Mouse (Mus musculus) embryonic fibroblast, embryonic 13.5 days (primary cell): ENCODE results near the gene Tgfbrap1.

Experiments used
- CTCF ChIP-seq: IDR thresholded peaks from 2 replicates; pipeline ENCODE4 v1.5.1; 2011; ENCODE audit warnings: mild to moderate bottlenecking, control low read depth, low read length, moderate library complexity, borderline replicate concordance; ENCODE audit not compliant: insufficient read depth
- POLR2A ChIP-seq: IDR thresholded peaks from 2 replicates; pipeline ENCODE4 v1.6.1; 2011; ENCODE audit warnings: low read depth, mild to moderate bottlenecking, control low read depth, low read length, moderate library complexity

- TF ChIP-seq POLR2A (no peak), CTCF (no peak)
Observed at GRCm38 (mm10) chr1:43120950-43121349, 22.5 kb upstream of the Tgfbrap1 start.
